Mouse (Mus musculus): ENCODE measurements at regions not wholly inside any gene's neighbourhood (a gene's known extent, or its start where the extent isn't known, plus 50 kb on each side); places are given as distances from the start of the nearest gene placed in this dataset.

DNA sequence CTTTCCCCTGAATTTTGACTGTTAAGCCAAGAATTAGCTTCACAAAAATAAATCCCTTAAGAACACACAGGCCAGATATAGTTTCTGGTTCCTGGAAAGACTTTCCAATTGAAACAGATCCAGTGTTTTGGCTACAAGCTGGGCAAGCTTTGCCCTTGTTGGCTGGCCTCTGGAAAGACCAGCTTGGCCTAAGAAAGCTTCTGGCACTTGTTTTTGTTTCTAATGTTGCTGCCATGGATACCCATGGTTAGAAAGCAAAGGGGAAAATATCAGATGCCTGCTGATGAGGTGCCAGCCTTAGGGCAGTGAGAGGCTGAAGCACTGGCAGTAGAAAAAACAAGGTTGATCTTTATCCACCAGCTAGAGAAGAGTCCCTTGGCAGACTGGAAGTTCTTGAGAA, 228.2 kb downstream of the Klhl13 start:
- DNase-seq (ENCODE audit: low read depth), result peak; percentile 10

DNA sequence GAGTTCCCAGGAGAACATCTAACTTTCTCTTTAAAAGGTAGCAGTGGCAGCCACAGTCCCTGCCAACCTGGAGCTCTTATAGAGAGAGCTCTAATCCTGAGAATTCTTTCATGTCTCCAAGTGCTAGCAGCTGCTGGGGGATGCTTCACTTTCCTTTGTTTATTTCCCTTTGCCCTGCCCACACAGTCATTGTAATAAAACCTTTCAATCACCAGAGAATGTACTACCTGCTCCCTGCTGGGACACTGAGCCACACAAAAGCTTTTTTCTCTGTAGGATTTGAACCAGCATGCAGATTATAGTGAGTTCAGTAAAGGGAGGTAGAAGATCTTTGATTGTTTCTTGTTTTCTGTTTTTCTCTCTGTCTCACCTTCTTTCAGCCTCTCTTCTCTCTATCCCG, 269.0 kb downstream of the Klhl13 start:
- DNase-seq (ENCODE audit: low read depth), result no peak

DNA sequence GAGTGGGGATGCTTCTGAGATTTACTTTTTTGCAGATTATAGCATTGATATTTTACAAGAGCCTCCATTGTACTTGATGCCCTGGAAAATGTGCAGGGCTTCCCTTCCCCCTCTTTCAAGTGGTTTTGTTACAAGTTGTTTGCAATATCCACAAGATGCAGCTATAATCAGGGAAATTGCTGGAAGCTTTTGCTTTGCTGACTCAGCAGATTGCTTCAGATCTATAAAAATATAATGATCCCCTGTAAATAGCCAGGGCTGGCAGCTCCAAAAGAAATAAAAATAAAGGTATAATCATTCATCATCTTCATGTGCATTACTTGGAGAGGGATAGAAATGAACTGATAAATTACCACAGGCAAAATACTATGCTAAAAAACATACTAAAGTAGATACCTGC, 272.1 kb downstream of the Klhl13 start:
- no peak for DNase-seq (ENCODE audit: low read depth)

DNA sequence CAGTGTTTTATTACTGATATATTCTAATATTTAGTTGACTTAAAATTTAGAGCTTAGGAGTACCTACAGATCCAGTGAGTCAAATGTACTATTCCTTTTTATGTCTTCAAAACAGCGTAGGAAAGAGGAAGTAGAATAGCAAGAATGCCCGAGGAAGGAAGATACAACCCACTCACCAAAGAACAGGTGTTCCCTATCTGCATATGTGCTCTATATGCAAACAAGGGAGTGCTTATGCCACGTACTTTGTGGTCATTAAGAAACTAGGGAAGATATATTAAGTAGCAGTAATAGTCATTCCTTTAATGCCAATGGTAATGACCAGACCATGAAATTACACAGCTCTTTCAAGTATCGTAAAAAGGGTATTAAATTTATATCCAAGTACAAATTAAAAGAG, 298.4 kb downstream of the Klhl13 start:
- DNase-seq (ENCODE audit: low read depth), result no peak

DNA sequence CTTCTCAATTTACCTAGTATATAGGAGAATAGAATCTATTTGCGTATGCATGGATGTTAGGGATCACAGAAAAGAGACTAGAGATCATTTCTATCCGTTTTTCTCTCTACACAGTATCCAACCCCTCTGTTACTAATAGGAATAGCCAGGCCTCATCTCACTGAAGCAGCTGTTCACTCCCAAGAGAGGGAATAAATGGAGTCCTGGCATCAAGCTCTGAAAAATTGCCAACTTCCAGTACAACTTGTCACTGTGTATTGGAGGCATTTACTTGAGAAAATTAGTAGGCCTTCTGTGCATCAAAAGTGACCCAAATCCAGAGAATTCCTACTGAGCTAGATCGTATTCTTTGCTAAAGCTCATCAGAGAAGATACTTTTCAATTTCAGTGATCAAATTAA, 337.3 kb downstream of the Klhl13 start:
- no peak for DNase-seq (ENCODE audit: low read depth)

DNA sequence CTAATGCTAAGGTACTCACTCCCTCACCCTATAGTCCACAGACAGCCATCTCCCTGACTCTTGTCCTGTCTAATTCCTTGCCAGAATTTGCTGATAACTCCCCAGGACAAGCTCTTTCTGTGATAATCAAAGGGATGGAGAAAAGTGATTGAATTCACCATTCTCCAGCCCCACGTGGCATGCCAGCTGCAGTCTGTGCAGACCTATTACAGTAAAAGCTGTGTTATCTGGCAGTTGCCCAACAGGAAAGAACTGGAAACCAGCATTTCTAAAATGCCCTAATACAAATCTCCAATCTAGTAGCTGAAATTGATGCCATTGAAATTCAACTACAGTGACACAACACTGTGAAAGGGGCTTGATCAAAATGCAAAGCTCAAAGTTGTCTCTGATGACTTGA, 349.3 kb downstream of the Klhl13 start:
- DNase-seq (ENCODE audit: low read depth), result peak; percentile 0

DNA sequence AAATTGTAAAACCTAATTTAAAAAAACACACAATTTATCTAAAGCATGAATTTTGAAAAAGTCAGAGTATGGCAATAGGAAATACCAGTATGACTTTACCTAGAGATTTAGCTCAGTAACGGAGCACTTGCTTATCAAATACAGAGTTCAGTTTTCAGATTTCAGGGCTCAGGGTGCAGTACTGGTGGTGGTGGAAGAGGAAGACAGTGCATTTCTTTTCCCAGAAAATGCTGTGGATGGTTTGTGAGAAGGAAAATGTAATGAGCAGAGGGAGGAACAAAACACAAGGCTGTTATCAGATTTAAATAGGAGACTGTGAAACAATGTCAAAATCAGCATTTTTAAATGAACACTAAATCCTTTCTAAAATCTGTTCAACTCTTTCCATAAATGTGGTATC, 349.8 kb downstream of the Klhl13 start:
- no peak for DNase-seq (ENCODE audit: low read depth)
